Mouse (Mus musculus): ENCODE data around the gene Gm44973.

DNA sequence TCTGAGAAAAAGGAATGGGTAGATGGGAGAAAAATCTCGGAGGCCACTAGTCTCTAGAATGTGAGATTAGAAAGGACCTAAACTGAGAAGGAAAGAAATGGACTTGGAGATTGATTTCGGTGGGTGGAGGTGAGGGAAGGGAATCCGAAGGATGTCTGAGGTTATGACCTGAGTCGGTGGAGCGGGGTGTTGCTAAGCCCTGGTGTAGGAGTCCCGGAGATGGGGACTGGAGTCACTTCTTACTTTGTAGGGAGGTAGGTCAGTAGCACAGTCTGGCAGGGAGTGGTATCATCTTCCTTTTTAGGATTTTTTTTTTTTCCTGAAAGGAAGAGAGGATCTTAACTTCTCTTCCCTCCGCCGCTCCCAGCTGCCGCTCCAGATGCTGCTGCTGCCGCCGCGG is 37.1 kb downstream of the Gm44973 start:
- no peak for TF ChIP-seq CTCF (conservative IDR thresholded peaks at IDR 0.05; ENCODE audit: low read length)
- TF ChIP-seq POU5F1 (IDR thresholded peaks at IDR 0.05; ENCODE audit: borderline replicate concordance, low read length), result no peak
- no peak for TF ChIP-seq NANOG (IDR thresholded peaks at IDR 0.05; ENCODE audit: borderline replicate concordance, low read length)
